Mouse (Mus musculus) layer of hippocampus, postnatal 25 days (tissue): ENCODE measurements around the gene Bbx. TPM values are rescaled to one million over a fixed set of nuclear protein-coding genes. Genes with fewer than 3 reads are reported as not detected.

Experiments
- DNase-seq, 2 experiments: peaks; one replicate each; pipeline ENCODE4 v3.0.0; 2022; ENCODE audit warnings: mixed read lengths in 2 of 2, low spot score in 1 of 2; ENCODE audit errors: extremely low spot score in 1 of 2
- total RNA-seq, 2 experiments: library from RNA; stranded (reverse); gene quantifications; 2 replicates each; pipeline ENCODE4 v1.2.3; 2021

Bbx gene
- total RNA-seq, 2 experiments from 2014 or later: 20.9 to 21.3 TPM

DNA sequence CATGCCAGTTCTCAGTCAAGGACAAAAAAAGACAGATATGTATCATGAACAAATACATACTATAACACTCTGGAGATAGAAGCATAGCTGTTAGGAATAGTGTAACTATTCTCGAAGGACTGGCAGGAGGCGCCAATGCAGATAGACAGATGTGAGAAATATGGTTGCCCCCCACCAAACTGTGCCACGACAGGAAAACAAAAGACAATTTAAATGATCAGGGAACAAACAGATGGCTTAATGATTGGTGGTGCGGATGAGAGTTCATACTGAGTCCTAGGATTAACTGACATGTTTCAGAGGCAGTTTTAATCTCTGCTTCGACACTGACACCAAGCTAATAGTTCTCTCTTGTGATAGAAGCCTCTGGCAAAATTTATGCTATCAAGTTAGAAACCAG is 181.7 kb downstream of the Bbx start:
- DNase-seq: no peak

DNA sequence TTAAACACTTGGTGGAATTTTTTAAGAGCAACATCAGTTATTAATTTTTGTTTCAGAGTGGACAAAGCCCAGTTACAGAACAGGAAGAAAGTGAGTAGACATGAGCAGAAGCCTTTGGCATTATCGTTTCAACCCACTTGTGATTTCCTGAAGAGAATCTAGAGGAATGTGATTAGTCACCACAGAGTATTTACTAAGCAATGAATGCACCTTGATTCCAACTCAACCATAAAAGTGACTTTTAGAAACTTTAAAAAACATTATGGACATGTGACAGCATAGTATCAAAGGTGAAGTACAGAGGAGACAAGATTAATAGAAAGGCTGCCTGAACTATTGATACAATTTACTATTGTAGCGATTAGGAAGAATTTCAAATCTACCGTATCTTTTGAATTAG is 183.2 kb downstream of the Bbx start:
- DNase-seq: no peak

DNA sequence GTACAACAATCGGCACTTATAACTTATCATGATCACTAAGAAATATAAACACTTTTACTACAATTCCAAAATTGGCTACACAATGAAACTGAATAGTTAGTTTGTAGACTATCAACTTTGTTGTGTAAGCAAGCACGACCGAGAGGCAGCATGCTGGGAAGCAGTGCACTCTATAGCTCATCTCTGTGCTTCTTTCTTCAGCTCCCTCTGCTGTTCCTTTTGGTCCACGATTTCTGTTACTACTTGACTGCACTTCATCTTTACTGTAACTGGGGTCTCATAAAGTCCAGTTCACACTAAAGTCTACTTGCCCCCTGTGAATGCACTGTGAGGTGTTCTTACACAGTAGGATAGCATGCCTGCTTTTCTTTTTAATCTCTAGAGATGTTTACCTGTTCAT is 189.7 kb downstream of the Bbx start:
- DNase-seq: no peak

DNA sequence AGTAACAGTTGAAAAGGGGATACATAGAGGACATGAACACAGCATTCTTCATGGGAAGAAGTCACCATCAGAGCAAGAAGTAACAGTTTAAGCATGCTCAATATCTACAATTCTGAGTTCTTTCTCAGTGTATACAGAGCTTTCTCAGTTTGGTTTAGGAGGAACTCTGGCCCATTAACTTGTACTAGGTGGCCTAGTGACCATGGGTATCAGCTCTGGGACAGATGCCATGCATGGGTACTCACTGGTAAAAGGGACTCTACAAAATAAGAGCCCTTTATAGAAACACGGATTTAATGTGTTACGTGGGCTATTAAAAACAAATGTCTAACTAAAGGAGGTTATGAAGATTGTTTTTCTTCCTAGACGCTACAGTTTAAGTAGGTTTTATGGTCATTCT is 190.6 kb downstream of the Bbx start:
- no peak for DNase-seq

DNA sequence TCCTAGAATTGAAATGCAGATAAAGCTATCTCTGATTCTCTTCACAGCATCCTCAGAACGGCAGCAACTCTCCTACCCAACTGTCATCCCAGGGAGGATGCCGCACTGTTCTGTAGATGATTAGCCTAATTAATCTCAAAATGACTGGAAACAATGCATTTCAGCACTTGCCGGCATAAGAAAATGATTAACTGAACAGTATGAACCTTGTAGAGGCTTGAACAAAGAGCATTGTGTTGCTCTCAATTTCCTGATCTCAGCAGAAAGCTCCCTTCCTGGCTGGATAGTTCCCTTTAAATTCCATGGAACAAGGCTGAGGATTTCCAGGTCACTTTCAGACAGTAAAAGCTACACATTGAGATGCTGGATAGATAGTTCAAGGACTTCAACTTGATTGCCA is 197.0 kb downstream of the Bbx start:
- DNase-seq: no peak

DNA sequence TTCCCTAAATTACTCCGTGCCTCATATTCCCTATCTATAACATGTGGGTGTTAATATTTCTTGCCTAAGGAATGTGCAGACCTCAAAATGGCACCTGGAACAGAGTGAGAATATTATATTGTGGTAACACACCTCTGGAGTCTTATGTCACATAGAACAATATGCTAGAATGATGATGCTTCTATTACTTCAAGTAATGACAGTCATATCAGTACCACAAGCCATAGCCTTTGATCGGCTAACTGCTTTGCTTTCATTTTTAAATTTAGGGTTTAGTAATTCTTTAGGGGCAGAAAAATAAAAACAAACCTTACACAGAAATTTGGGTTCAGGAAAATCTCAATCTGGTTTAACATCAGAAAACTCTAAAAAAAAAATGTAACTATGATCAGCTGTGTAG is 201.6 kb downstream of the Bbx start:
- DNase-seq: no peak

DNA sequence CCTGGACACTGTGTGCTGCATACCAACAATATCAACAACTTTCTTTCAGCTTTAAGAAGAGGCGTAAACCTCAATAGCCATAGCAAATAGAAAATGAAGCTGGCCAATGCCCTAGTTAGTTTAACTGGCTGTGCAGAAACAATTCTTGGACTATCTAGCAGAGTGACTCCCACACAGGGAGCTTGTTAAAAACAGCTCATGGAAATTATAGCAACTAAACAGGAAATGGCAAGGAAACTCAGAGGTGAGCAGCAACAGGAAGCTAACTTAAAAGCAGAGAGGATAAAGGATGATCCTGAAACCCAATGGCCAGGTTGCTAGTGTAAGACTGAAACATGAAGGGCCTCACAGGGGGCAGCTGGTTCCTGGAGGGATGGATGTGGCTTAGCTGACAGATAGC is 203.4 kb downstream of the Bbx start:
- no peak for DNase-seq

DNA sequence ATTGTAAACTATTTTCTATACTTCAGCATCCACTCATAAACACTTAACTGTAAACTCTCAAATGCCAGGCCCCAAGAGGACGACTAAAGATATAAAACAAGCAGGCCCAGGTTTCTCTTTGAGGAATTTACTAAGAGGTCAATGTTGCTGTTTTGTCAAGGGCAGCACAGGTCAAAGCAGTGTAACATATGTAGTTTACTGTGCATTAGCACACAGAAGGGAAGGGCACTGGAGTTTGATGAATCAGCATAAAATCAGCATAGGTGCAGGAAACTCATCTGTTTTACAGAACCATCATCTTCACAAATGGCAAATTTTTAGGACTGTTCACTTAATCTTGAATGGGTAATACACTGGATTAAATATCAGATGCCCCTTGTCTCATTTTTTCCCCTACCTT is 205.9 kb downstream of the Bbx start:
- no peak for DNase-seq

DNA sequence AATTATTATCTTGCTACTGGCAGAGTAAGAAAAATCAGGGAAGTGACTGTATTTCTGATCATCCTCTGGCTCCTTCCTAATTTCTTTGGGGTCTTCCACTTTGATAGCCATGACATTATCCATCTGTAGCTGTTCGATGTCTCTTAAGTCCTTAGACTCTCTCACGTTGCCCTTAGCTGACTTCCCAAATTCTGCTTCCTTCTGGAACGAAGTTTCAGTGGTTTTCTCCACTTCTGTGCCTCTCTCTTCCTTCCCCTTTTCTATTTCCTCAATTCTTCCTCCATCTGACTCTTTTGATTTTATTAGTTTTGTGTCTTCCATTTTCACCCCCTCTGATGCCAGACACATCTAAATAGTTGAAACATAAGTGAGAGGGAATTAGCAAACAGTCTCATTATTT is 207.2 kb downstream of the Bbx start:
- DNase-seq: no peak

DNA sequence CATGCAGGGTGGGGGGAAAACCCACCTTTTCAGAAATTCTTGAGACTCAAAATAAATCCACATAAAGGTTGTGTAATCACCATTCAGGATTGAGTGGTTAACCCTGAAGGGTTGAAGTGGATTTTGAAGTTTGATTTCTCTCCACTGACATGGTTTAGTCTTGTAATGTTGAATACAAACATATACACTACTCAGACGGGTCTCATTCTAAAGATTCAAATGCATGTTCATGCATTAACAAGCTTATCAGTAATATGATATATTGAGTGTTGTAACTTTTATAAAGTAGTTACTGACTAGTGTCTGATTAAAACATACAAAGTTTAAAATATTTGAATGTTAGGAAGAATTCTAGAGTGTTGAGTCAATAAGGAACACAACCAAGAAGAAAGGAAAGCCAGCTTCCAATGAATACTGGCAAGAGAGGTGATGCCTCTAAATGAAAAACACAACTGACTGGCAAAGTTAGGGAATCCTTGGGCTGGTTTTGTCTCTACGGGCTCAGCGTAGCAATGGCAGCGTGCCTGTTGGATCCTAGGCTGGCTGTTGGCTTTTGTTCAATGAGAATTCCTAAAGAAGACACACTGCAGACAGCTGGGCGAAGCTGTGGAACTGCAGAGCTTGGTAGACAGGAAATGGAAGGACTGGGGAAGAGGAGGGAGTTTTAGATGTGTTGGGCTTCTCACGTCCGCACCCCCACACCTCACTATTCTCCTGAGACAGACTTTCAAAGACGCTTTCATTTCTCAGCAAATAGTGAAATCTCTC is 211.3 kb downstream of the Bbx start:
- DNase-seq: no peak

DNA sequence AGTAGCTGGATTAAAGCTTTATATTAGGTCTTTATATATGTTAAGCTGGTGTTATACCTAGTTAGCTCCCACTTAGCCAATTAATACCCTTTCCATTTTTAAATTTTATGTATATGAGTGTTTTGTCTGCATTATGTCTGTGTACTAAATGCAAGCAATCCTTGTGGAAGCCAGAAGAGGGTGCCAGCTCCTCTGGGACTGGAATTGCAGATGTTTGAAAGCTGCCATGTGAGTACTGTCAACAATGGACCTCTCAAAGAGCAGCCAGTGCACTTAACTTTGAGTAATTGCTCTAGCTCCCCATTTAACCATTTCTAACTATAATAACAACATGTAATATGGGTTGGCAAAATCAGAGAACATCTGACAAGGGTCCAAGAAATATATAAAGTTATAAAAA is 215.1 kb downstream of the Bbx start:
- DNase-seq: no peak

DNA sequence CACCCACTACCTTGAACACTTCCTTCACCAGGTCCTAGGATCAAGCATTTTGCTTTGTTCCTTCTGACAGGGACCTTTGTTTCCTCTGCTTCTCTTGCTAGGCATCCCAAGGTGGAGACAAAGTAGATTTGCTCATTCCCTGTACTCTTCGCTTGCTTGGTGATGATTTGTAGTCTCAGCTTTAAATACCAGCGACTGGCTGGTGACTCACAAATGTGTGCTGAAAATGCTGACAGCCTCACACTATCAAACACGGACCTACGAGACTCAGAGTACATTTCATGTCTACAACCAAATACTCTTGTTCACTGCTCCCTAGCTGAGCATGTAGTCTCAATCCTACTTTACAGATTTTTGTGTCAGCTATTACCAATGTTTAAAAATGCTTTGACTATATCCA is 220.5 kb downstream of the Bbx start:
- DNase-seq: no peak

DNA sequence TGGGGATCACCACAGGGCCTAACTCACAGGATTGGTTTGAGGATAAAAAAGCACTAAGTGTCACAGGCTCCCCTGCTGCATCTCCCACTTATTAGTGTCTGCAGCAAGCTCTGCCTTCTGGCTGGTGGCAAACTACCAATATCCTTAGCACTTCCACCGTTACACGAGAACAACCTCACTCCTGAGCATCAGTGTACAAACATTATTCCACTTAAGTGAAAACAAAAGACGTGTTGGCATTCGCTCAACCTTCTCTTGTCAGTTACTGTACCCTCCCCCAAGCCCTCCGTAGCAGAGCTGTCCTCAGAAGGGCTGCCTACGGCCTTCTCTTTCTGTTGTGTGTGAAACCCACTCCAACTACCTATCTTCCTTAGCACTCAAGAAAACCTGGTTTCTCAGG is 221.0 kb downstream of the Bbx start:
- no peak for DNase-seq

DNA sequence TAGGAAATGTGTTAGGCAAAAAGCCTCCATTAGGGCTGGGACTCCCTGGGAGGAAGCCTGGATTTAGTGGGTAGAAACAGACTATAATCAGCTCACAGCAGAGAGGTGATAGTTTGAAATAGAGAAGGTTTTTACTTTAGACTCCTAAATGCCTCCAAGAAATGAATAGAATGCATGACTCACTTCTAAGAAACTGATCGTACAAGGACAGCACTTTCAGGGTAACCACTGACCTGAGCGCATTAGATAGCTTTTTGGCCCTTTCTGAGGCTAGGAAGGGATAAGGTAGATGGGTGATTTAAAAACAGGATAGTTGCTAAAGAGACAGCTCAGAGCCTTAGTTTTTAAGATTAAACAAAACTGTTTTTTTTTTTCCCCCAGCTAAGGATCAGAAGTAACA is 221.4 kb downstream of the Bbx start:
- DNase-seq: no peak

DNA sequence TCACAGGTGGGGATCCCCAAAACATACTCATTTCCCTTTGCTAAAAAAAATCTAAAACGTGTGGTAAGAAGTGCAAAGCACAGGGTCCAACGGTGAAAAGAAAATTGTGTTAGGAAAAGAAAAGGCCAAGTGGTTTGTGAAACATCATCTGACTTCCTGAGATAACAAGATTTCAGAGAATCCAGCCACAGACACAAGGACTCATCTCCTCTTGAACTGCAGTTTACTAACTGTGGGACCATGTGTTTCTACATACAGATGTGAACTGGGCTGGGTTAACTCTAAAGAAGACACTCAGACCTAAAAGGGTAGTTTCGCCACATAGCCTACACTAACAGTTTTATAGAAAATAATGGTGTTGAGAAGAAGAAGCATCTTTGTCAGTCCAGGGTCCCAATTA is 227.2 kb downstream of the Bbx start:
- DNase-seq: no peak

DNA sequence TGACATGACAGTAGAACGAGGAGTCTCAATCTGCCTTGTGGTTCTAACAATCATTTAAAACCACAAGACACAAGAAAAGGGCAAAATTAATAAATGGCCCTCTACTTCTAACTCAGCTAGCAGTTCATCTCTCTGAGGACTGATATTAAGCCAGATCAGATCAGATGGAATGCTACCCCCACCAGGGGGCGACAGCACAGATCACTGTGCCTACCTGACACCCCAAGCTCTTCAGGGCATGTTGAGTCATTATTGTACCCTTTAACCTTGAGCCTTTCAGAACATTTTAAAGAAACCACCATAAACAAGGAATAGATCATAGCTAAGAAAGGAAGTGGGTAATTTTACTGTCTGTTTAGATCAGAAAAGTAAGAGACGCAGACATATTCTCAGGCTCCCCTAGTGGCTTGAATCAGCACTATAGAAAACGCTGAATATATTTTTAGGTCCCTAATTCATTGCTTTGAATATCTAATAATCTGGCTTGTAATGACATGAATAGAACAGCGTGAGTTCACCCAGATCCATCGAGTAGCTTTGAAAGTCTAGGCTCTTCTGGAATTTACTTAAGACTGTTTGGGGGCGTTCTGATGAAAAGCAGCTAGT is 230.5 kb downstream of the Bbx start:
- peak in 1 of 2 experiments; percentile 39 for DNase-seq

DNA sequence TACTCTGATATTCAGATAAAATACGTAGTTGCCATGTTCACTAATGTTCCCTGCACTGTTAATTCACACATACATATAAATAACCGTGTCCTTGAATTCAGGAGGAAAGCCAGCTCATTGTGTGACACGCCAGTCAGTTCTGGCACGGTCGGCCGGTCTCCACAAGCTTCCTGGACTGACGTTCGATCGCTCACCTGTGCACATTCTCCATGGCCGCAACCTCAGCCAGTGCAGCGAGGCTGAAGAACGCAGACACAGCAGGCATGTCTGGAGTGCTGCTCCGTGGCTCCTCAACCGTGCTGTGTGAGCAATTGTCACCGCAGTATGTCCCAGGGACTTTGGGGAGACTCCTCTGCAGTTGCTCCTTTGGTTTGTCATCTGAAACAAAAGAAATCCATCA is 232.0 kb downstream of the Bbx start:
- no peak for DNase-seq

DNA sequence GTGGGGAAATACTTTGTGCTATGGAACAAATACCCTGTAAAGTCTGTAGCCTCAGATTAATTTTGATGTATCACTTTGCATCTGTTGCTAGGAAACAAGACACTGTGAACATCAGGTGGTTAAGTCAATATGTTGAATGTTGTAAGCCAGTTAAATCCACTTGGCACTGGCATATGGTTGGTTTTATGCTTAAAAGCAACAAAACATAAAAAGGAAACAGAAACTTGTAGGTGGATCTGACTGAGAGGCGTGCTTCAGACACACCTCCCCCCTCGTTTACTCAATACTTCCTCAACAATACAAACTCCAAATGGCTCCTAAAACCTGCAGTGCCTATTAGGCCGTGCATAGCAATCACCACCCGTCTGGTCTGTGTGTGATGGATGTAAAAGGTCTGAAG is 236.1 kb downstream of the Bbx start:
- no peak for DNase-seq

DNA sequence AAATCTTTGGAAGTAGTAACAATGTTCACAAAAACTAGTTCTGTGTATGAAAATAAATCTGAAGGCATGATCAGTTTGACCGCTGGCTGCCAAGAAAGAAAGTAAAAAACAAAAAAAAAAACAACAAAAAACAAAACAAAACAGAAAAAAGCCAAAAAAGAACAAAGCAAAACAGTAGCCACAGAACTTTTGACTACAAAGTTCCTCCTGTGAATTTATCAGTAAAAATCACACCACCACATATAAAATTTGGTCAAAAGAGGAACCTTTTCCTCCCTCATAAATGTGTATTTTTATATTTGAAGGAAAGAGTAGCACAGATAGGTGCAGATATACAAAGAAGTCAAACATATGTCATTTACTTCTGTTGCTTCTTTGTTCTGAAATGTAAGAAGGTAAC is 239.6 kb downstream of the Bbx start:
- no peak for DNase-seq

DNA sequence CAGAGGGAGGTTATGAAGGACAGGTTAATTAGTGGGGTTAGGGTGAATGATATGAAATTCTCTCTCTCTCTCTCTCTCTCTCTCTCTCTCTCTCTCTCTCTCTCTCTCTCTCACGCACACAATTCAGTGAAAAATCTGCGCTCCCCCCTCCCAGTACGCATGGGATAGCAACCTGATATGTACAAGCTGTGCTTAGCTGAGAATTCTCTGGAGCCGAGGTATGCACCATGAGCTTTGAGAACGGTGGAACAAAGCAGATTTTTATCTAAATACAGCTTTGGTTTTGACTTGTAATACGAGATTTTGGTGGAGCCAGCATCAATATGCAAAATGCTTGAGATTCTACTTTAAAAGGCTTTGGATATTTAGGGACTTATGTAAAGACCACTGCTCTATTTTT is 243.1 kb downstream of the Bbx start:
- no peak for DNase-seq

DNA sequence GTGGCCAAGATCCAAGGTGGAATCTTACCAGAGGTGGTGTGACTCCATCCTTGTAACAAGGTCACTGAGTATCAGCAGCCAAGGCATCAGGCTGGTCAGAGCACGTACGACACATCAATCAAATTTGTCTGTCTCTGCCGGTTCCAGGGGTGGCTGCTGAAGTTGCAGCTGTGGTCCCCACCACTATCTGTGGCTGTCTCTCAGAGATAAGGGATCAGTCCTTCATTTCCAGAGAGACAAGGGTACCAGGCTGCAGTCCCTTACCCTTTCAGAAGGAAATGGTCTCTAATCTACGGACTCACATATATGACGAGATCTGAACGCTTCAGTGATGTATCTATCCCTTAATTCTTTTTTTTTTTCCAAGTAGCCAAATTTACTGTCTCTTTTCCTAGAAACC is 245.6 kb downstream of the Bbx start:
- DNase-seq: no peak

DNA sequence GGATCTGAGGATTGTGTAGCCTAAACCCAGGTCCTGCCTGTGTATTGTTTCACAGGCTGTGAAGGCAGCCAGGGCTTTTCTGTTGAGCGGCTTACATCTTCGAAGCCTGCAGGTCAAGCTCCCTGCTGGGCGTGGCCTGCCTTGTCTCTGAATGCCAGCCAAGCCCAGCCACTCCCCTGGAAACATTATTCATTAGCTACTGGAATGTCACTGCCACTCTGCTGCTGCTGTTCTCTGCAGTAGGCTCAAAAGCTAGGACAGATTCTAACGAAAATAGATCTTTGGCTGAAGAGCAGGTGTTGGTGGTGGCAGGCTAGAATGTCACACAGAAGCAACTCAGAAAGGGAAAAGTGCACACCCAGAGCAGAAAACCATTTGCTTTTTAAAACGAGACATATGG is 247.1 kb downstream of the Bbx start:
- DNase-seq: no peak

DNA sequence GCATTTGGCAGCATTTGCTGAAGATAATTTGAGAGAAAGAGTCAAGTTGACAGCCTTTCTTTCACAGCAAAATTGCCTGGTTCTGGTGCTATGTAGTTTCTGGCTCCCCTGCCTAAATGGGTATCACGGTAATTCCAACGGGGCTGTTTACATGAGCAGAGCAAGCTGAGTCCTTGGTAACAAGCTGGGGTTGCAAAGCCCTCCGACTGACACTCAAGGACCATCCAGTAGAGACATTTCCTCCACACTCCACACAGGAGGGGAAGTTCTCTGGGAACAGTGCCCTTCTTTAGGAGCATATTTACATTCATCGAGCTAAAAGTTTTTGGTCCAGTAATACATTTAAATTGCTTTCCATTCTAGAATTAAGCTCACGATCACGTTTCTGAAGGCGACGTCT is 249.2 kb downstream of the Bbx start:
- DNase-seq: no peak
